Comparison of ENCODE assay signal across 22 mouse cellular contexts in the genomic region with DNA sequence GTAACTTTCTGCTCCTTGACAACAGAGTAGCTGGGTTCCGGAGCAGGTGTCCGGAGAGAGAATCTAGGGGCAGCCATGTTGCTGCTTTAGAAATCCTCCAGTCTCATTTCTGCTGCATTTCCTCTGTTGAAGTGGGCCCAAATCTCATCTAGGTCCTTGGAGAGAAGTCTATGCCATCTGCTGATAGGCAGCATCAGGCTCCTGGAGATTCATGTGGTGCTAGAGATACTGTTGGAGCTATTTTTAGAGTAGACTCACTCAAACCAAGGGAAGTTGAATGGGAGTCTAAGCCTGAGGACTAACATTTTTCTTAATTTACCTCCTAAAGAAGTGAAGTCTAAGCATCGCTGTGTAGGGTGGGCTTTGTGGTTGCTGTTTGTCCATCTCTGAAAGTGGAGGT. TPM values are rescaled to one million over a fixed set of nuclear protein-coding genes. Genes with fewer than 3 reads are reported as not detected.
DNase-seq lines count a peak whose midpoint lies in the region; ATAC-seq lines count a peak whose summit lies in the region.
"Had no signal": no experiment of that assay in that cellular context is flagged by ENCODE, and none has a peak within 500 bp of the region (broad histone marks: within the 10 kb centered on the region; RNA-seq: fewer than 3 reads in every experiment).

No protein-coding gene starts in this region.

- no peak overlapping the region for H3K4me3 ChIP-seq in heart, embryonic 13.5 days
- no peak overlapping the region for H3K4me3 ChIP-seq in liver, embryonic 11.5 days (ENCODE audit: low read depth, low read length)
- H3K4me3 ChIP-seq: embryonic facial prominence, embryonic 10.5 days; limb, embryonic 13.5 days; myocyte; neural tube, embryonic 15.5 days had no signal

- 82% methylated on average over 3 of the region's 3 CpGs for whole genome bisulfite sequencing in heart, embryonic 13.5 days
- WGBS in liver, embryonic 11.5 days: 51% methylated on average over 3 of the region's 3 CpGs

- H3K4me2 ChIP-seq in heart, embryonic 13.5 days: peak overlapping the region; percentile 12; the same call in 1 of the 2 replicates
- peak overlapping the region; percentile 52 for H3K4me2 ChIP-seq in liver, embryonic 11.5 days
- H3K4me2 ChIP-seq: limb, embryonic 13.5 days; neural tube, embryonic 15.5 days had no signal

- ATAC-seq in heart, embryonic 13.5 days (ENCODE audit: extremely low read depth, insufficient number of reproducible peaks, low FRiP score, low TSS enrichment): no peak
- ATAC-seq in liver, embryonic 11.5 days (replicated peaks; ENCODE audit: low FRiP score): peak; percentile 80
- peak; percentile 73 for ATAC-seq in megakaryocyte-erythroid progenitor cell, adult 5-6 weeks (replicated peaks; ENCODE audit: low FRiP score, low TSS enrichment, poor library complexity, severe bottlenecking)
- ATAC-seq: forebrain, embryonic 16.5 days; hindbrain, embryonic 16.5 days had no signal

- no peak for DNase-seq in heart, postnatal 36 days
- peak; percentile 46 for DNase-seq in c-Kit-negative CD71-positive TER-119-positive erythroid progenitor cells, embryonic 14.5 days (ENCODE audit: low read depth, low spot score)
- DNase-seq in liver, embryonic 11.5 days (ENCODE audit: low spot score): no peak
- no peak for DNase-seq in testis, postnatal 10 days (ENCODE audit: low spot score)
- no peak for DNase-seq in kidney, adult 9 months
- DNase-seq: B cell, adult 2 months; cerebellum, adult 11-12 months; cerebellum, postnatal 36 days; heart, postnatal 4 days; kidney, adult 11 months; kidney, postnatal 14 days; midbrain, embryonic 14.5 days; right cerebral cortex, postnatal 4 days; thymus, postnatal 25 days had no signal

- intact Hi-C loops in heart, postnatal 36 days (cut with DNase I): no loop called here

- no peaks in the 10 kb centered on the region for H3K9me3 ChIP-seq in heart, embryonic 13.5 days
- H3K9me3 ChIP-seq in liver, embryonic 11.5 days (ENCODE audit: control insufficient read depth, low read length): no peaks in the 10 kb centered on the region
- H3K9me3 ChIP-seq: embryonic facial prominence, embryonic 10.5 days; limb, embryonic 13.5 days; neural tube, embryonic 15.5 days had no signal

- H3K36me3 ChIP-seq in heart, embryonic 13.5 days: no peaks in the 10 kb centered on the region
- no peaks in the 10 kb centered on the region for H3K36me3 ChIP-seq in liver, embryonic 11.5 days (ENCODE audit: control insufficient read depth, insufficient read depth, low read length)
- H3K36me3 ChIP-seq: limb, embryonic 13.5 days; neural tube, embryonic 15.5 days had no signal

- no peak overlapping the region for H3K27ac ChIP-seq in heart, embryonic 13.5 days (replicated peaks)
- peak overlapping the region; percentile 86 for H3K27ac ChIP-seq in liver, embryonic 11.5 days (ENCODE audit: low read depth, low read length)
- H3K27ac ChIP-seq: embryonic facial prominence, embryonic 10.5 days; limb, embryonic 13.5 days; neural tube, embryonic 15.5 days had no signal

- no peak overlapping the region for H3K9ac ChIP-seq in heart, embryonic 13.5 days
- H3K9ac ChIP-seq in liver, embryonic 11.5 days (ENCODE audit: low read depth, low read length): peak overlapping the region; percentile 5; the same call in 1 of the 2 replicates
- H3K9ac ChIP-seq: limb, embryonic 13.5 days; neural tube, embryonic 15.5 days had no signal

- peaks cover 24% of the 10 kb centered on the region for H3K4me1 ChIP-seq in heart, embryonic 13.5 days
- H3K4me1 ChIP-seq in liver, embryonic 11.5 days (replicated peaks; ENCODE audit: control insufficient read depth, insufficient read depth, low read length): peaks cover 36% of the 10 kb centered on the region
- H3K4me1 ChIP-seq: embryonic facial prominence, embryonic 10.5 days; limb, embryonic 13.5 days had no signal

- no peaks in the 10 kb centered on the region for H3K27me3 ChIP-seq in heart, embryonic 13.5 days (replicated peaks)
- H3K27me3 ChIP-seq in liver, embryonic 11.5 days (replicated peaks; ENCODE audit: control insufficient read depth, insufficient read depth, low read length): no peaks in the 10 kb centered on the region
- H3K27me3 ChIP-seq: limb, embryonic 13.5 days; neural tube, embryonic 15.5 days had no signal

RNA-seq across cellular contexts. Expression of gene Ncor1, which starts 6.4 kb away (rescaled TPM):
- polyA plus RNA-seq in heart, embryonic 13.5 days (2015; fragmentation: Nextera tagmentation; extraction: Ambion mirVana): 101 and 107 TPM in 2 replicates
- 100 to 1,000 TPM; 119 to 134 TPM for total RNA-seq in heart, postnatal 36 days (2021)
- polyA plus RNA-seq in liver, embryonic 11.5 days (2014; fragmentation: Nextera tagmentation; extraction: Ambion mirVana): 133 and 144 TPM in 2 replicates
- 282 and 352 TPM in 2 replicates for total RNA-seq in megakaryocyte-erythroid progenitor cell, adult 5-6 weeks (2014; fragmentation: Nextera tagmentation)
- 261 and 277 TPM in 2 replicates for total RNA-seq in megakaryocyte-erythroid progenitor cell, adult 5-6 weeks (2017)

RNA-seq across cellular contexts. Expression of gene Pigl, which starts 6.4 kb away (rescaled TPM):
- 8.5 TPM in 2 replicates for polyA plus RNA-seq in heart, embryonic 13.5 days (2015; fragmentation: Nextera tagmentation; extraction: Ambion mirVana)
- 1 to 10 TPM; 2.9 to 3.3 TPM for total RNA-seq in heart, postnatal 36 days (2021)
- 15.3 and 15.7 TPM in 2 replicates for polyA plus RNA-seq in liver, embryonic 11.5 days (2014; fragmentation: Nextera tagmentation; extraction: Ambion mirVana)
- 10.6 and 12.0 TPM in 2 replicates for total RNA-seq in megakaryocyte-erythroid progenitor cell, adult 5-6 weeks (2014; fragmentation: Nextera tagmentation)
- total RNA-seq in megakaryocyte-erythroid progenitor cell, adult 5-6 weeks (2017): 2.0 and 3.2 TPM in 2 replicates
